Mouse (Mus musculus): Measurements from ENCODE around the gene Zdhhc1.

DNA sequence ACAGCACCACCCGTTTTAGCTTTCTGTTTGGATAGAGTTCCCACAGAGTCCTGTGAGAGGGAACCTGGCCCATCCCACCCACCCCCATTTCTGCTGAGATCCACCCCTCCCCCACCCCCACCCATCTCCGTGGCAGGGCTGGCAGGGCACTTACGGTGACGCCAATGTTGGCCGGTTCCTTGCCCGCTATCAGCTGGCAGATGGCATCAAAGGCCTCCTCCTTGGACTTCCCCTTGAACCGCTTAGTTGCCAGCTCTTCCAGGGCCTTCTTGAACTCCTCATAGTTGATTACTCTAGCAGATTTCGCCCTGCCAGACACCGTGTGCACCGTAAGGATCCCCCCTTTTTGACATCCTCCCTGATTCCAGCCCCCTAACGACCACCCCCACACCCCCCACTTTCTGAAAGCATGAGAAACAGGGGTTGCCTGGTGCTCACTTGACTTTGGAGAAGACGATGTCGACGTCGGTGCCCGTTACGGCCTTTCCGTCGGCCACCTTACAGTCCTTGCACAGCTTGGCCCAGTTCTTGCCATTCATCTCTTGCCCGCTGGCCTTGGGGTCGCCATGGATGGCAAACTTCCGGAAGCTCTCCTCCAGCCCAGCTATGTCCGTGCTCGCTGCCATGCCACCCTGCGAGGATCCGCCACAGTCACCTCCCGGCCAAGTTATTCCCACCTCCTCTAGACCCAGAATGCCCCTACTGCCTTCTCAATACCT lies 28.5 kb downstream of the Zdhhc1 start:
- TF ChIP-seq UBTF (IDR thresholded peaks at IDR 0.05; ENCODE audit: borderline replicate concordance, insufficient read depth, low read depth, low read length) (no peak), POLR2A (IDR thresholded peaks at IDR 0.05; ENCODE audit: control insufficient read depth in 1 of 2, insufficient read depth in 1 of 2, low read depth in 1 of 2, low read length in 2 of 2, poor library complexity in 1 of 2) (no peak), HCFC1 (IDR thresholded peaks at IDR 0.05; ENCODE audit: low read depth, low read length) (no peak), NELFE (IDR thresholded peaks at IDR 0.05; ENCODE audit: low read depth, low read length) (no peak), CTCF (IDR thresholded peaks at IDR 0.05 in 2 of 3, conservative IDR thresholded peaks at IDR 0.05 in 1 of 3; ENCODE audit: control insufficient read depth in 1 of 3, insufficient read depth in 1 of 3, low read depth in 2 of 3, low read length in 3 of 3, poor library complexity in 1 of 3, severe bottlenecking in 1 of 3) (no peak), MAFK (IDR thresholded peaks at IDR 0.05; ENCODE audit: borderline replicate concordance, low read depth, low read length) (no peak), SIN3A (IDR thresholded peaks at IDR 0.05; ENCODE audit: low read length) (no peak), POLR2AphosphoS2 (IDR thresholded peaks at IDR 0.05; ENCODE audit: low read length) (no peak), EP300 (IDR thresholded peaks at IDR 0.05; ENCODE audit: low read depth in 1 of 2, low read length in 2 of 2) (no peak), USF2 (IDR thresholded peaks at IDR 0.05; ENCODE audit: borderline replicate concordance in 1 of 2, insufficient read depth in 1 of 2, low read depth in 1 of 2, low read length in 2 of 2) (no peak), CHD2 (IDR thresholded peaks at IDR 0.05; ENCODE audit: low read length) (no peak), TBP (IDR thresholded peaks at IDR 0.05; ENCODE audit: low read depth, low read length) (no peak), RAD21 (IDR thresholded peaks at IDR 0.05; ENCODE audit: low read depth, low read length) (no peak)

Data from MEL (cell line).